Mouse (Mus musculus) Patski (cell line): ENCODE data around the gene Rps7. TPM values are rescaled to one million over a fixed set of nuclear protein-coding genes. Genes with fewer than 3 reads are reported as not detected.
A peak's percentile ranks its signal among the peaks of the same experiment; 100 is the strongest.

Source experiments
- ATAC-seq: fragments of 100-300 bp; one replicate; pipeline ENCODE4 v1.8.0; 2021
- CTCF ChIA-PET: fragments of 350-600 bp; sonication (Branson Sonifier 250); formaldehyde crosslinking; loops from one replicate; lab custom pipeline; 2022; ENCODE audit warnings: inconsistent platforms; lab: Charles Lee
- POLR2A ChIA-PET: fragments of 350-600 bp; sonication (Branson Sonifier 250); formaldehyde crosslinking; loops from one replicate; lab custom pipeline; 2022; ENCODE audit warnings: antibody characterized with exemption, inconsistent platforms; lab: Charles Lee
- DNase-seq: peaks from one replicate; pipeline ENCODE4 v3.0.0-alpha.2; 2011; ENCODE audit warnings: low read depth, low spot score
- H3K27me3 ChIP-seq: fragments of 371-371 bp; one replicate; pipeline ENCODE4 v1.5.1; 2021
- CTCF ChIP-seq: fragments of 100-300 bp; IDR thresholded peaks from one replicate; pipeline ENCODE4 v1.5.1; 2021
- in situ Hi-C: fragments of 300-500 bp; cut with MboI; formaldehyde crosslinking; loops from 3 replicates; pipeline ENCODE4 v1.11.1; 2018; ENCODE audit warnings: low pct_unique_long_range_greater_than_20kb, mixed read lengths
- polyA plus RNA-seq: library from polyadenylated mRNA; unstranded; gene quantifications from one replicate; pipeline ENCODE4 v1.2.3, GENCODE M21; 2021

The Rps7 gene
- polyA plus RNA-seq, 1 experiment from 2014 or later: 526 TPM

- ChIA-PET CTCF (no interaction called here), POLR2A (no interaction called here)
- peak; percentile 42 for DNase-seq
- peak; percentile 93 for TF ChIP-seq CTCF
- in situ Hi-C loops: loop anchor here (25.0 kb wide), 1 partner anchor 548 kb away; no protein-coding TSS in a partner anchor
- peak; percentile 96 for ATAC-seq
- H3K27me3 ChIP-seq: peaks cover 9% of the 10 kb centered on the region
These were observed 46.5 kb downstream of the Rps7 start for GRCm38 (mm10) chr12:28589090-28589868.

- no peak for TF ChIP-seq CTCF
- no peak for ATAC-seq
- no peak for DNase-seq
- ChIA-PET POLR2A (no interaction called here), CTCF (no interaction called here)
- in situ Hi-C loops: loop anchor here (25.0 kb wide), 1 partner anchor 549 kb away; no protein-coding TSS in a partner anchor
- H3K27me3 ChIP-seq: peaks cover 9% of the 10 kb centered on the region
These were observed 47.8 kb downstream of the Rps7 start for GRCm38 (mm10) chr12:28587949-28588348.

- no peak for TF ChIP-seq CTCF
- ChIA-PET POLR2A (interaction anchor here (0.7 kb wide), 2 partner anchors 477 to 871 kb away, joined by 7 read pairs; no protein-coding TSS in a partner anchor), CTCF (no interaction called here)
- ATAC-seq (no peak), DNase-seq (no peak)
- in situ Hi-C loops: loop anchor here (25.0 kb wide), 1 partner anchor 553 kb away; no protein-coding TSS in a partner anchor
- no peaks in the 10 kb centered on the region for H3K27me3 ChIP-seq
These were observed 51.7 kb downstream of the Rps7 start for GRCm38 (mm10) chr12:28584036-28584435.

- in situ Hi-C loops: loop anchor here (25.0 kb wide), 1 partner anchor 555 kb away; no protein-coding TSS in a partner anchor
- no peak for TF ChIP-seq CTCF
- DNase-seq (no peak), ATAC-seq (no peak)
- ChIA-PET CTCF (no interaction called here), POLR2A (no interaction called here)
- H3K27me3 ChIP-seq: no peaks in the 10 kb centered on the region
These were observed 53.3 kb downstream of the Rps7 start, which contains the start of gene Allc for GRCm38 (mm10) chr12:28582423-28582822. Gene Allc (minus strand): TSS chr12:28582523.

Other genes starting within 250 kb of the Rps7 start
- gene Dcdc2c, start 83.6 kb downstream of the Rps7 start, polyA plus RNA-seq: 0.06 TPM
- not detected for gene Allc, start 53.4 kb downstream of the Rps7 start, polyA plus RNA-seq
- 0.06 TPM for gene Colec11, start 12.6 kb downstream of the Rps7 start, polyA plus RNA-seq
- gene Rnaseh1, start 13.6 kb upstream of the Rps7 start, polyA plus RNA-seq: 19.7 TPM
- 114 TPM for gene Adi1, start 39.3 kb upstream of the Rps7 start, polyA plus RNA-seq
- gene Trappc12, start 114.5 kb upstream of the Rps7 start, polyA plus RNA-seq: 25.6 TPM
- gene Eipr1, start 115.8 kb upstream of the Rps7 start, polyA plus RNA-seq: 25.6 TPM